Comparison of ENCODE assay signal across 22 mouse cellular contexts in the genomic region with DNA sequence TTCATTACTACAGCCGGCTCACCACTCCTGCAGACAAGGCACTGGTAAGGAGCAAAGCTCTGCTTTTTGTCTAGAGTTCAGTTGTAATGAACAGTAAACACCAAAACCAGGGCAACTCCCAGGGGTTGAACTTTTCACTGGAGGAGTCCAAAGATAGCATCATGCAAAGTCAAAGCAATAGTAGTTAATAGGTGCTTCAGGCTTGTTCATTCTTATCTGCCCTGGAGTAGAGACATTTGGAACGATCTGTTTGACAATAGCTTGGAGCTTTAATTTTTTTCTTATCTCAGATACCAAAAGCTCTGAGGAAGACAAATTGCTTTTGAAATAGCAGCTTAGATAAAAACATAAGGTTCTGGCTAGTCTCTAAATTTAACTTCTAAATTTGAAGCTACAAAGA. TPM values are rescaled to one million over a fixed set of nuclear protein-coding genes. Genes with fewer than 3 reads are reported as not detected.
DNase-seq lines count a peak whose midpoint lies in the region; ATAC-seq and TF ChIP-seq lines count a peak whose summit lies in the region.
"Had no signal": no experiment of that assay in that cellular context is flagged by ENCODE, and none has a peak within 500 bp of the region (broad histone marks: within the 10 kb centered on the region; RNA-seq: fewer than 3 reads in every experiment).

No protein-coding gene starts in this region.

- ATAC-seq in liver, embryonic 14.5 days (ENCODE audit: insufficient read depth): peak; percentile 45; the same call in 1 of the 2 replicates
- no peak for ATAC-seq in liver, postnatal 0 days
- peak; percentile 71 for ATAC-seq in megakaryocyte progenitor cell, adult 5-6 weeks (replicated peaks; ENCODE audit: poor library complexity)
- no peak for ATAC-seq in midbrain, embryonic 14.5 days (ENCODE audit: low FRiP score, low TSS enrichment)
- ATAC-seq: activated CD4-positive, CD25-positive, alpha-beta regulatory T cell, adult 4 months; forebrain, embryonic 15.5 days; hindbrain, embryonic 16.5 days; Patski had no signal

- no peak overlapping the region for H3K4me3 ChIP-seq in liver, embryonic 14.5 days (ENCODE audit: insufficient read depth in 1 of 2, low read depth in 2 of 2, low read length in 2 of 2)
- H3K4me3 ChIP-seq in liver, postnatal 0 days (ENCODE audit: low read depth, low read length): no peak overlapping the region
- no peak overlapping the region for H3K4me3 ChIP-seq in heart, embryonic 10.5 days
- H3K4me3 ChIP-seq in midbrain, embryonic 14.5 days (replicated peaks; ENCODE audit: low read depth, low read length): no peak overlapping the region
- H3K4me3 ChIP-seq: embryonic facial prominence, embryonic 15.5 days; erythroblast, embryonic 14.5 days; forebrain, embryonic 10.5 days; forebrain, embryonic 15.5 days; hindbrain, embryonic 12.5 days had no signal

- WGBS in liver, embryonic 14.5 days (ENCODE audit: insufficient replicate concordance): 38% methylated on average over 2 of the region's 2 CpGs
- 52% methylated on average over 2 of the region's 2 CpGs for WGBS in liver, postnatal 0 days (ENCODE audit: insufficient replicate concordance)
- 34% methylated on average over 2 of the region's 2 CpGs for WGBS in heart, embryonic 10.5 days
- WGBS in midbrain, embryonic 14.5 days: 80% methylated on average over 2 of the region's 2 CpGs

- peak in 2 of 3 experiments; percentile 12 to 31 for DNase-seq in liver, embryonic 14.5 days (ENCODE audit: low read depth in 3 of 3, low spot score in 3 of 3)
- DNase-seq in liver, postnatal 0 days: no peak
- DNase-seq in brain, adult 2 months (ENCODE audit: low read depth, low spot score): peak; percentile 14
- no peak for DNase-seq in right cerebral cortex, postnatal 36 days (ENCODE audit: low spot score in 2 of 2)
- DNase-seq in heart, embryonic 10.5 days (ENCODE audit: low spot score): no peak
- no peak for DNase-seq in midbrain, embryonic 14.5 days
- DNase-seq: adrenal gland, postnatal 14 days; cerebellum, adult 2 months; cerebellum, postnatal 10 days; gastrocnemius, postnatal 36 days; heart, postnatal 10 days; heart, postnatal 4 days had no signal

- H3K9me3 ChIP-seq in liver, embryonic 14.5 days (ENCODE audit: control insufficient read depth, low read length): no peaks in the 10 kb centered on the region
- no peaks in the 10 kb centered on the region for H3K9me3 ChIP-seq in liver, postnatal 0 days (ENCODE audit: low read length)
- no peaks in the 10 kb centered on the region for H3K9me3 ChIP-seq in heart, embryonic 10.5 days
- no peaks in the 10 kb centered on the region for H3K9me3 ChIP-seq in midbrain, embryonic 14.5 days (ENCODE audit: control insufficient read depth, low read length)
- H3K9me3 ChIP-seq: embryonic facial prominence, embryonic 15.5 days; forebrain, embryonic 10.5 days; forebrain, embryonic 15.5 days; hindbrain, embryonic 12.5 days had no signal

- no peak overlapping the region; the same call in 1 of the 2 replicates for H3K27ac ChIP-seq in liver, embryonic 14.5 days
- no peak overlapping the region for H3K27ac ChIP-seq in liver, postnatal 0 days (ENCODE audit: low read depth)
- H3K27ac ChIP-seq in heart, embryonic 10.5 days: no peak overlapping the region; the same call in 1 of the 2 replicates
- H3K27ac ChIP-seq in midbrain, embryonic 14.5 days (replicated peaks; ENCODE audit: low read depth, low read length): no peak overlapping the region
- H3K27ac ChIP-seq: embryonic facial prominence, embryonic 15.5 days; forebrain, embryonic 10.5 days; forebrain, embryonic 15.5 days; hindbrain, embryonic 12.5 days had no signal

- TF ChIP-seq EP300 in liver, embryonic 14.5 days (IDR thresholded peaks at IDR 0.05; ENCODE audit: low read depth): peak; percentile 39
- no peak for TF ChIP-seq EP300 in liver, postnatal 0 days (IDR thresholded peaks at IDR 0.05; ENCODE audit: low read depth)

- no peaks in the 10 kb centered on the region for H3K36me3 ChIP-seq in liver, embryonic 14.5 days (replicated peaks; ENCODE audit: control insufficient read depth, insufficient read depth, low read depth)
- peaks cover 12% of the 10 kb centered on the region for H3K36me3 ChIP-seq in liver, postnatal 0 days (replicated peaks; ENCODE audit: insufficient read depth, low read length)
- peaks cover 2% of the 10 kb centered on the region; the same call in 1 of the 2 replicates for H3K36me3 ChIP-seq in heart, embryonic 10.5 days
- H3K36me3 ChIP-seq in midbrain, embryonic 14.5 days (ENCODE audit: control insufficient read depth, insufficient read depth, low read length): peaks cover 14% of the 10 kb centered on the region; the same call in 1 of the 2 replicates
- H3K36me3 ChIP-seq: embryonic facial prominence, embryonic 15.5 days; forebrain, embryonic 10.5 days had no signal

- H3K27me3 ChIP-seq in liver, embryonic 14.5 days (ENCODE audit: control insufficient read depth, insufficient read depth, low read length): no peaks in the 10 kb centered on the region
- H3K27me3 ChIP-seq in liver, postnatal 0 days (ENCODE audit: insufficient read depth, low read length): no peaks in the 10 kb centered on the region
- H3K27me3 ChIP-seq in heart, embryonic 10.5 days (ENCODE audit: insufficient read depth, poor library complexity, severe bottlenecking): no peaks in the 10 kb centered on the region
- no peaks in the 10 kb centered on the region for H3K27me3 ChIP-seq in midbrain, embryonic 14.5 days (ENCODE audit: control insufficient read depth, insufficient read depth, low read length)
- H3K27me3 ChIP-seq: embryonic facial prominence, embryonic 15.5 days; forebrain, embryonic 15.5 days; hindbrain, embryonic 12.5 days; Patski had no signal

- no peak overlapping the region for H3K4me2 ChIP-seq in liver, embryonic 14.5 days (ENCODE audit: low read depth)
- H3K4me2 ChIP-seq in liver, postnatal 0 days (ENCODE audit: low read depth, low read length): no peak overlapping the region
- H3K4me2 ChIP-seq in midbrain, embryonic 14.5 days (ENCODE audit: low read length): no peak overlapping the region
- H3K4me2 ChIP-seq: embryonic facial prominence, embryonic 15.5 days; forebrain, embryonic 15.5 days; hindbrain, embryonic 12.5 days had no signal

- no peak overlapping the region for H3K9ac ChIP-seq in liver, embryonic 14.5 days (replicated peaks)
- H3K9ac ChIP-seq in liver, postnatal 0 days (replicated peaks): no peak overlapping the region
- H3K9ac ChIP-seq in midbrain, embryonic 14.5 days (replicated peaks; ENCODE audit: low read length): no peak overlapping the region
- H3K9ac ChIP-seq: embryonic facial prominence, embryonic 15.5 days; forebrain, embryonic 15.5 days; hindbrain, embryonic 12.5 days had no signal

- peaks cover 5 to 7% of the 10 kb centered on the region in 2 experiments; a peak in 3 of 4 replicates for H3K4me1 ChIP-seq in liver, embryonic 14.5 days (replicated peaks; ENCODE audit: control insufficient read depth in 2 of 2, insufficient read depth in 2 of 2, low read length in 1 of 2)
- H3K4me1 ChIP-seq in liver, postnatal 0 days (ENCODE audit: insufficient read depth): no peaks in the 10 kb centered on the region
- peaks cover 13% of the 10 kb centered on the region; the same call in 1 of the 2 replicates for H3K4me1 ChIP-seq in heart, embryonic 10.5 days
- no peaks in the 10 kb centered on the region for H3K4me1 ChIP-seq in midbrain, embryonic 14.5 days (ENCODE audit: control insufficient read depth, insufficient read depth, low read length)
- H3K4me1 ChIP-seq: embryonic facial prominence, embryonic 15.5 days; forebrain, embryonic 10.5 days; forebrain, embryonic 15.5 days; hindbrain, embryonic 12.5 days had no signal

- no peak for TF ChIP-seq CTCF in liver, embryonic 14.5 days (IDR thresholded peaks at IDR 0.05; ENCODE audit: low read depth)
- TF ChIP-seq CTCF in liver, postnatal 0 days (IDR thresholded peaks at IDR 0.05; ENCODE audit: low read depth): no peak

RNA-seq across cellular contexts. Expression of gene Slc38a9, which starts 25.6 kb away (rescaled TPM):
- polyA plus RNA-seq in liver, embryonic 14.5 days (2012; rRNA removed): 9.2 and 10.9 TPM in 2 replicates
- polyA plus RNA-seq in liver, embryonic 14.5 days (2014; fragmentation: Nextera tagmentation; extraction: Ambion mirVana): 8.3 and 9.2 TPM in 2 replicates
- 10.9 and 11.9 TPM in 2 replicates for polyA plus RNA-seq in liver, postnatal 0 days (2015; fragmentation: Nextera tagmentation; extraction: Ambion mirVana)
- 20.0 and 24.2 TPM in 2 replicates for total RNA-seq in megakaryocyte progenitor cell, adult 5-6 weeks (2015)
- total RNA-seq in megakaryocyte progenitor cell, adult 5-6 weeks (2017): 11.1 and 17.8 TPM in 2 replicates
- polyA plus RNA-seq in heart, embryonic 10.5 days (2016; fragmentation: Nextera tagmentation; extraction: Ambion mirVana): 11.2 and 13.9 TPM in 2 replicates
- 24.4 and 25.1 TPM in 2 replicates for polyA plus RNA-seq in midbrain, embryonic 14.5 days (2014; fragmentation: Nextera tagmentation; extraction: Ambion mirVana)

RNA-seq across cellular contexts. Expression of gene Ddx4, which starts 33.9 kb away (rescaled TPM):
- 0.22 and 0.32 TPM in 2 replicates for polyA plus RNA-seq in liver, embryonic 14.5 days (2012; rRNA removed)
- 0.09 and 0.21 TPM in 2 replicates for polyA plus RNA-seq in liver, embryonic 14.5 days (2014; fragmentation: Nextera tagmentation; extraction: Ambion mirVana)
- 0.09 and 0.14 TPM in 2 replicates for polyA plus RNA-seq in liver, postnatal 0 days (2015; fragmentation: Nextera tagmentation; extraction: Ambion mirVana)
- total RNA-seq in megakaryocyte progenitor cell, adult 5-6 weeks (2015): 0.17 and 1.4 TPM in 2 replicates
- 0.54 and 1.1 TPM in 2 replicates for total RNA-seq in megakaryocyte progenitor cell, adult 5-6 weeks (2017)
- 1.1 TPM in 2 replicates for polyA plus RNA-seq in heart, embryonic 10.5 days (2016; fragmentation: Nextera tagmentation; extraction: Ambion mirVana)
- 0.59 and 2.4 TPM in 2 replicates for polyA plus RNA-seq in midbrain, embryonic 14.5 days (2014; fragmentation: Nextera tagmentation; extraction: Ambion mirVana)
- total RNA-seq: gastrocnemius, adult 8-10 months; gastrocnemius, postnatal 36 days had no signal
- polyA plus RNA-seq: activated CD4-positive, CD25-positive, alpha-beta regulatory T cell, adult 4 months; erythroblast, embryonic 14.5 days; Patski had no signal

Comparison
In these comparisons a context has a peak if more than half of its experiments do, and no peak if none do; other contexts are left out.
1. ATAC-seq: peak in liver, embryonic 14.5 days (single experiment) and megakaryocyte progenitor cell, adult 5-6 weeks (single experiment); none in liver, postnatal 0 days (single experiment) and midbrain, embryonic 14.5 days (single experiment).
2. DNase-seq: peak in liver, embryonic 14.5 days (2 of 3) and brain, adult 2 months (single experiment); none in liver, postnatal 0 days (single experiment), right cerebral cortex, postnatal 36 days (0 of 2), heart, embryonic 10.5 days (single experiment) and midbrain, embryonic 14.5 days (single experiment).